Mouse (Mus musculus) heart, adult 8-10 months (tissue): Measurements from ENCODE around the gene Btn2a2. TPM values are rescaled to one million over a fixed set of nuclear protein-coding genes. Genes with fewer than 3 reads are reported as not detected.

Experiments used
- DNase-seq: peaks from one replicate; pipeline ENCODE4 v3.0.0; 2022; ENCODE audit warnings: low spot score
- total RNA-seq, 4 experiments: library from RNA; stranded (reverse); gene quantifications; 2 replicates each; pipeline ENCODE4 v1.2.4; 2022

Btn2a2 gene
- not detected for total RNA-seq

DNA sequence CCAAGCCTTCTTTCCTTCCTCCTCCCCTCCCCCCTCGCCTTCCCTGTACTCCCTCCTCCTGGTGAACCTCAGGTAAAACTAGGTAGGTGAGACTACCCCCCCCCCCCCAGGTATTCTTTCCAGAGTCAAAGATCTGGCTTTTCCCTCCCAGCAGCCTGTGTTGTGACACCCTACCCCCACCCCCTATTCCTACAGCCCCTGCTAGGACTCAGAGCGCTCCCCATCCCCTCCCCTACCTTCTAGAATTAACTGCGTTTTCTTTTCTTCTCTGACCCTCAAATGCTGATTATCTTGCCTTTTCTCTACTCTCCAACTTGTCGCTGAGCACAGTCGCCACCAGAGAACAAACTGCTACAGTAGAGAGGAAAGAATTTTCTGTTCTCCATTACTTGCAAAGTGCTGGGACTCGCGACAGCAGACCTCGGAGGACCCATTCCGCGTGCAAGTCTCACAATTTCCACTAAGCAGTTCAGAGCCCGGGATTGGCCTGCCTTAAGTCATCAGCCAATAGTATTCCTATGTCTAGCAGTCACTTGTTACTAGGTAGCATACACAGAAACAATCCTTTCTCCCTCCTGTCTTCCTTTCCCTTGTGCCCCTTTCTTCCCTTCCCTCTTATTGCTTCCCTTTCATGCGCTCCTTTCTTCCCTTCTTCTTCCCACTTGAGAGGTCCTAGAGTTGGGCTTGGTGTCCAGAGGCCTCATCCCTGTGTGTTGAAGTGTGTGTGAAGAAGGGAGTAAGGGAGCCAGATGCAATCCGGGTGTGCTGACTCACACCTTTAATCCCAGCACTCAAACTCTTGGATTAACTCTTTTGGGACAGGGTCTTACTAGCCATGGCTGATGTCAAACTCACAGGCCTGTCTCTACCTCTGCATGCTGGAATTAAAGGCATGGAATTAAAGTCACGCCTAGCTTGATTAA lies at the start of gene Btn2a2:
Btn2a2 (minus strand) TSS at position 458 of the 923 bp plus-strand sequence.
- peak; percentile 48 for DNase-seq

DNA sequence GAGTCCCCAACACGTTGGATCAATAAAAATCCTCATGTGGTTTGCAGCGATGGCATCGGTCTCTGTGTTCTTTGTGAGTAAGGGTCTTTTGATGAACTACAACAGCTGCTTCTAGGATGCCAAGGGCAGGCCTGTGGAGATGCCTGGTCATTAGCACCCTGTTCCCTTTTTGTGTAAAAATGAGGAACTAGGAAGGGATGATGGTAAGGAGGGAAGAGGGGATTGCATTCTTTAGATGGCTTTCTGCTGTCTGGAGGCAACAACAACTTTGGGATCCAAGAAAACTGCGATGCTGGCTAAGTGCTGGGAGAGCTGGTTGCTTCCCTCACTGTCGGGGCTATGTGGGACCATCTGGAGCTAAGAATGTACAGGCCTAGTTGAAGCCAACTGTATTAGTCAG lies 49.6 kb upstream of the Btn2a2 start:
- no peak for DNase-seq

DNA sequence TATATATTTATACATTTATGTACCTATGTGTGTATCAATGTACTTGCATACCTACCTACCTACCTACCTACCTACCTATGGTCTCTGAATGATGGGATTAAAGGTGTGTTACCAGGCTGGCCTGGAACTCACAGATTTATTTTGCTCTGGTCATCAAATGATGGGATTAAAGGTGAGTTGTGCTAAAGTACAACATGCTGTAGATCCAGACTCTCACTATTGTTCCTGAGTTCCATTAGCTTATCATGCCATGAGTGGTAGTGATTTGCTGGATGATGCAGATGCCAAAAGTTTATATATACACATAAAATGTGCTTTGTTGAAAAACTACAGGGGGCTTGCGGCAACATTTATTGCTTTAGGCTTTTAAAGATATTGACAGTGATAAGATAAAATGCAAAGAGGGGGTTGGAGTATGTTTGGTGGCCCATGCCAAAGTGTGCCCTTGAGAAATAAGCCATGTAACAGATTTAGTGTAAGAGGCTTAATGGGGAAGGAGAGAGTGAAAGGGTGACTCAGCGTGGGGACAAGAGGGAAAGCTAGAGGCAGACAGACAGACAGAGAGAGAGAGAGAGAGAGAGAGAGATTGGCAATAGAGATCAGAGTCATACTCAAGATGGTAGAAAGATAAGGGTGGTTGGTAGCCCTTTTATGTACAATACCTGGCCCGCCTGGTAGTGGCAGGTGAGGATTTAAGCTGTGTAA lies 48.5 kb upstream of the Btn2a2 start:
- no peak for DNase-seq

DNA sequence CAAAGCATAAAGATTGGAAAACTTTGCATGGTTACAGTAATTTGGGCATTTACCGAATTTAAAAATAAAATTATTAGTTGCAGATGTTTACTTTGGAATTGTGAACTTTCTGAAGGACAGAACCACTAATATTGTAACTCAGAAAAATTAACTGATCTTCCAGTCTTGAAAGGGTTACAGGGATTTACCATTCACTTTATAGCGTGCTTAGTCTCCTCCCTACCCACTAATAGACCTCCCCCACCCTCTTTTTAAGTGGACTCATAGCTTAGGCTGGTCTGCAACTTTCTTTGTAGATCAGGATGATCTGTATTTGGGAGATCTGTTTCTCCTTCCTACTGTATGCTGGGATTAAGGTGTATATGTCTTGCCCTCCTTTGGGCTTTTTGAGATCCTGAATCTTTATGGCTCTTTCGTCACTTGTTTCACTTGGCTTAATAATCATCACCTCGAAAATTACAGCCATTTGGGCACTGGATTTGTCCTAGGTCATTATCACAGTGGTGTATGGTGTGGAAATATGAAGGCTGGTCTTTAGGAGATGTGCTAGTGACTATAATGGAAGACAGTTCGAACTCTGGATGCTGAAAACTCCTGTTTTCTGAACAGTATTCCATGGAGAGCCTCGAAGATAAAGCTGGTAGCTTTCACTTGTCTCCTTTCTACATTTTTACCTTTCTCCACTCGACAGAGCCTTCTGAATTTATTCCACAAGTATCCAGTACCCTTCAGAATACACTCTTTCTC lies 47.6 kb upstream of the Btn2a2 start:
- no peak for DNase-seq

DNA sequence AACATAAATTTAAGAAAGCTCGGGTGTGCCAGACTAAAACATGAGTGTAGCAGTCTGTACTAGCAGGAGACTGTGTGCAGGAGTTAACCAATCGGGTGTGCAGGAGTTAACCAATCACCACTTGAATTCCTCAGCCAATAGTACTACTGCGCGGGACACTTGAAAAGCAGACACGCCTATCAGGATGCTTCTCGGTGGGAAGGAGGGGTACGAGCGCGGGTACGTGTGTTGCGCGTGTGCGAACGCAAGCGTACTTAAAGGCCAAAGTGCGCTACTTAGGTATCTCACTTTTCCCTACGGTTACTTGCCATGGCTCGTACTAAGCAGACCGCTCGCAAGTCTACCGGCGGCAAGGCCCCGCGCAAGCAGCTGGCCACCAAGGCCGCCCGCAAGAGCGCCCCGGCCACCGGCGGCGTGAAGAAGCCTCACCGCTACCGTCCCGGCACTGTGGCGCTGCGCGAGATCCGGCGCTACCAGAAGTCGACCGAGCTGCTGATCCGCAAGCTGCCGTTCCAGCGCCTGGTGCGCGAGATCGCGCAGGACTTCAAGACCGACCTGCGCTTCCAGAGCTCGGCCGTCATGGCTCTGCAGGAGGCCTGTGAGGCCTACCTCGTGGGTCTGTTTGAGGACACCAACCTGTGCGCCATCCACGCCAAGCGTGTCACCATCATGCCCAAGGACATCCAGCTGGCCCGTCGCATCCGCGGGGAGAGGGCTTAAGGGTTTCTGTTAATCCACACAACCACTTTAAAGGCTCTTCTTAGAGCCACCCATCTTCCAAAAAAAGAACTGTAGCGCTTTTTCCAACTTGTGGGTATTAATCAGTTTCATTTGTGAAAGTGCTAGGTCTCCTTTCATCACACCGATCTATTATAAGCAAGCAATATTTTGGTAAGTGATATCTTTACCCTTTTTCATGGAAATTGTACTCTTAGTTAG lies 46.7 kb upstream of the Btn2a2 start, which contains the start of gene Hist1h3g:
Hist1h3g (plus strand) TSS at position 286 of the 939 bp plus-strand sequence.
- peak; percentile 87 for DNase-seq

DNA sequence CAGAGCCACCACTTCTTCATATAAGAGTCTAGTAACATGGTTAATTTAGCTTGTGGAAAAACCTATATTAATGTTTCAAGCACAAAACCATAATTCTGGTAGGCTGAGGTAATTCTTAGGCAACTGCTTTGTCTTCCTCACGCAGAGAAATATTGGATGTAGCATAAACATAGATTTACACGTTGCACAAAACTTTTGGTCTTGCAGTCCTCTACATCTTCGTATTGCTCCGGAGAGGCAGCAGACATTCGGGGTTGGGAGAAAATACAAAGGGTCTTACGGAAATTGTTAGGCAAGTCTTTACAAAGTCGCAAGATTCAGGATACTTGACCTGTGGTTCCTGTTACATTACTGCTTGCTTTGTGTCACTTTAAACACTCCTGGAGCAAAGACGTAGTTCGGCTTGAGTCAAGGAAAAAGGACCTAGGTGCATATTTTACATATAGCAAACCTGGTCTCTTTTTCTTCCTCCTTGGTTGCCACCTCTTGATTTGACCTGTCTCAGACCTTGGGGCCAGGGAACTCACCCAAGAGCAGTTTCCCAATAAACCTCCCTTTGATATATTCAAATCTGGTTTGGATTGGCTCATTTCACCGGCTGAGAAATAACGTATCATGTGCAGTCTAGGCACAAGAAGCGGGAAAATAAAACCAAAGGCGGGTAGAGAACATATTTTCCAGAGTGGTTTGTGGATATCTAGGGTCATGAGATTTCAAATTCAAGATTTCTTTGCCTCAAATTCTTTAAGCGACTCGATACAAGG lies 45.9 kb upstream of the Btn2a2 start:
- no peak for DNase-seq

DNA sequence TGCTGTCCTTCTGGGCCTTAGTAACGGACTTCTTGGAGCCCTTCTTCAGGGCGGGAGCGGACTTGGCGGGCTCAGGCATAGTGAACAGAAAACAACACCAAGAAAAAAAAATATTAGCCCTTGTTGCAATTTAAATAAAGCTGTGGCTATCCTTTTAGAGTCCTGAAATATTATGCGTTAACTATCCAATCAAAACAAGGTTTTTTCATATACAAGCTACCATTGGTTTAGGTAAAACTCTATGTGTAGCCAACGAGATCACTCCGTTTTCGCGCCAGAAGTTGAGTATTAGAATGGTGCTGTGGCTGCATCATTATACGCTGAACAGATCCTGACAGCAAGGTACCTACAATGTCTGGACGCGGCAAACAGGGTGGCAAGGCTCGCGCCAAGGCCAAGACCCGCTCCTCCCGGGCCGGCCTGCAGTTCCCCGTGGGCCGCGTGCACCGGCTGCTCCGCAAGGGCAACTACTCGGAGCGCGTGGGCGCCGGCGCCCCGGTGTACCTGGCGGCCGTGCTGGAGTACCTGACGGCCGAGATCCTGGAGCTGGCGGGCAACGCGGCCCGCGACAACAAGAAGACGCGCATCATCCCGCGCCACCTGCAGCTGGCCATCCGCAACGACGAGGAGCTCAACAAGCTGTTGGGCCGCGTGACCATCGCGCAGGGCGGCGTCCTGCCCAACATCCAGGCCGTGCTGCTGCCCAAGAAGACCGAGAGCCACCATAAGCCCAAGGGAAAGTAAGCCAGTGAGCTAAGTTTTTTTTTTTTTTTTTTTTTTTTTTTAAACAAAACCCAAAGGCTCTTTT lies 45.1 kb upstream of the Btn2a2 start, which contains the start of gene Hist1h2af:
Hist1h2af (plus strand) TSS at position 347 of the 808 bp plus-strand sequence.
- peak; percentile 68 for DNase-seq

DNA sequence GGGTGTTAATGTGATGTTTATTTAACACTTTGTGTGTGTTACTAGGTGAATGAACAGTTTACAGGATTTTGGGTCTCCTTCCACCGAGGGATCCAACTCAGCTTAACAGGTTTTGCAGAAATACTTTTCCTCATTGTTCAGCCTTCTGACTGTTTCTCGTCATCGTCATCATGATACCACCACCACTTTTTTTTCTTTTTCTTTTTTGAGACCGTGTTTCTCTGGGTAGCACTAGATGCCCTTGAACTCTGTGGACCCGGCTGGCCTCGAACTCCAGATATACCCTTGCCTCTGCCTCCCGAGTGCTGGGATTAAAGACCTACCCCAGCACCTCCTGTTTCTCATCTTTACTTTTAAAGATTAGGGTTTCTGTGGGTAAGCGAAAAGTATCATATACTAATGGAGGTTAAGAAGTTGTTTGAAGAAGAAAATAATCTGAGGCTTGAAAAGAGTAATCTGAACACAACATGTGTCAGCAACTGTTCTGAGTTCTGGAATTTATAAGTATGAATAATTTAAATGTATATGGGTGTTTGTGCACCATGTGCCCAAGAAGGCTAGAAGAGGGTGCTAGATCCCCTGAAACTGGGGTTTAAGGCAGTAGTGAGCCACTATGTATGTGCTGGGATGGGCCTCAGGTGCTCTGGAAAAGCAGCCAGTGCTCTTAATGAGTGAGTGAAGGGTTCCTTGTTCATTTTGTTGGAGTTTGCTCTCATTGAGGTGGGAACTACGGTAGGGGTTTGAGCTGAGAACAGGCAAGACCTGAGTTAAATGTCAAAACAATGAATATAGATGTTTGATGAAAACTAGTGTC lies 43.8 kb upstream of the Btn2a2 start:
- no peak for DNase-seq

- peak; percentile 99 for DNase-seq
Observed at GRCm38 (mm10) chr13:23530901-23531875, 42.5 kb upstream of the Btn2a2 start, which contains the start of gene Hist1h4h. Gene Hist1h4h (plus strand): TSS chr13:23531050.

- peak; percentile 88 for DNase-seq
Observed at GRCm38 (mm10) chr13:23530181-23530900, 41.7 kb upstream of the Btn2a2 start.

DNA sequence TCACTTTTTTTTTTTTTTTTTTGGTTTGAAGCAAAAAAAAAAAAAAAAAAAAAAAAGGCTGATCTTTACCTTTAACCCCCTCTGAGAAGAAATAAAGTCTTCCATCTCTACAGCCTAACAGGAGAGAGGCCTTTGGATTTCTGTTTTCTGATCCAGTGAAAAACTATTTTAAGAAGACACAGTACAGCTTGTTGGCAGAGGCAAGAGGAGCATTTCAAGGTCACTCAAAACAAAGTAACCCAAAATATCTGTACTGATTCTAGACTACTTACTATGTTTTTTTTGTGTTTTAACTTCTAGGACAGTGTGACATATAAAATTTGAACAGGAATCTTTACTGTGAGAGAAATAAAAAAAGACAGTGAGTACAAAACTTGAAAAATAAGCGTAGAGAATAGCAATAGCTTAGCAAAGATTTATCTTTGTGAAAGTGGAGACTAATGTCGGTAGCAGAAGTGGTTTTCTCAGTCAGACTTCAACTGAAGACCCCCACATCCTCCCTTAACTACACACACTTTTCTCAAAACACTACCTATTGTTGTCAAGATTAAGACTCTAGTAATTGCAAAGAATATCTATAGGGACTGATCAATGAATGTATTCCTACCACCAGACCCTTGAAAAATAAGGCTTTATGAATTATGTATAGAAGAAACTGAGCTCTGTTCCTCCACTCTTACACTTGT lies 41.0 kb upstream of the Btn2a2 start:
- DNase-seq: no peak

GRCm38 (mm10) chr13:23529005-23529404 lies 40.3 kb upstream of the Btn2a2 start:
- no peak for DNase-seq

DNA sequence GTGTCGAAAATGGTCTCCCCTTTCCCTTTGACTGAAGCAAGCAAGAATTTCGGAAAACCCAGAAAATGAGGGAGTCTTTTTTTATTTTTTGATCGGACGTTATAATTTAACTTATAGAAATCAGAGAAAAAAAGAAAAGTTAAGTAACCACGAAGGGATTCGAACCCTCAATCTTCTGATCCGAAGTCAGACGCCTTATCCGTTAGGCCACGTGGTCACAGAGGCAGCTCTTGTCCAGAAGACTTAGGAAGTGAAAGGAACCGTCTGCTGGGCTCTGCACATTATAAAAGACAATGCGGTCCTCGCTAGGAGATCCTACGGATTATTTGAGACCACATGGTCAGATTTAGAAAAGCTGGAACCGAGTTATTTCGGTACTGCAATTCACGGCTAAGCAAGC lies 37.7 kb upstream of the Btn2a2 start:
- peak; percentile 94 for DNase-seq

- no peak for DNase-seq
Observed at GRCm38 (mm10) chr13:23525901-23526300, 37.2 kb upstream of the Btn2a2 start.

GRCm38 (mm10) chr13:23524654-23525053 lies 36.0 kb upstream of the Btn2a2 start:
- DNase-seq: peak; percentile 54

DNA sequence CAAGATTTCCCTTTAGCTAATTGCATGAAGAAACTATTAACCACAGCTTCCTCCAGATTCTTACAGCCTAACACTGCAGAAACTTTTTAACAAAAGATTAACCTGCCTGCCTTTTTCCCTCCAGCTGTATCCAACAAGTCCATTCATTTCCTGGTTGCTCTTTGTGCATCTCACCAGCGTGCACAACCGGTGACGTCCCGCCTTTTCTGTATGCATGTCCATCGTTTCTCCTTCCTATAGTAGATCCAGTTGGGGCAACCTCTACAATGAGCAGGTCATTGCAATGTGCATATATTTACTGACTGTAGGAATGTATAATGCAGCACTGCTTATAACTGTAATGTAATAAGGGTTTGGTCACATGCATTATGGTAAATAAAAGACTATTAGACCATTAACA lies 35.3 kb upstream of the Btn2a2 start:
- no peak for DNase-seq
